Mouse (Mus musculus) adrenal gland, postnatal 10 days (tissue): ENCODE measurements around the gene Specc1. TPM values are rescaled to one million over a fixed set of nuclear protein-coding genes. Genes with fewer than 3 reads are reported as not detected.

ENCODE experiments used
- DNase-seq: peaks from one replicate; pipeline ENCODE4 v3.0.0; 2021; ENCODE audit warnings: mixed read lengths
- total RNA-seq, 2 experiments: library from RNA; stranded (reverse); gene quantifications; 2 replicates each; pipeline ENCODE4 v1.2.3; 2021

The Specc1 gene
- total RNA-seq, 2 experiments from 2014 or later = 9.7 to 12.4 TPM

DNA sequence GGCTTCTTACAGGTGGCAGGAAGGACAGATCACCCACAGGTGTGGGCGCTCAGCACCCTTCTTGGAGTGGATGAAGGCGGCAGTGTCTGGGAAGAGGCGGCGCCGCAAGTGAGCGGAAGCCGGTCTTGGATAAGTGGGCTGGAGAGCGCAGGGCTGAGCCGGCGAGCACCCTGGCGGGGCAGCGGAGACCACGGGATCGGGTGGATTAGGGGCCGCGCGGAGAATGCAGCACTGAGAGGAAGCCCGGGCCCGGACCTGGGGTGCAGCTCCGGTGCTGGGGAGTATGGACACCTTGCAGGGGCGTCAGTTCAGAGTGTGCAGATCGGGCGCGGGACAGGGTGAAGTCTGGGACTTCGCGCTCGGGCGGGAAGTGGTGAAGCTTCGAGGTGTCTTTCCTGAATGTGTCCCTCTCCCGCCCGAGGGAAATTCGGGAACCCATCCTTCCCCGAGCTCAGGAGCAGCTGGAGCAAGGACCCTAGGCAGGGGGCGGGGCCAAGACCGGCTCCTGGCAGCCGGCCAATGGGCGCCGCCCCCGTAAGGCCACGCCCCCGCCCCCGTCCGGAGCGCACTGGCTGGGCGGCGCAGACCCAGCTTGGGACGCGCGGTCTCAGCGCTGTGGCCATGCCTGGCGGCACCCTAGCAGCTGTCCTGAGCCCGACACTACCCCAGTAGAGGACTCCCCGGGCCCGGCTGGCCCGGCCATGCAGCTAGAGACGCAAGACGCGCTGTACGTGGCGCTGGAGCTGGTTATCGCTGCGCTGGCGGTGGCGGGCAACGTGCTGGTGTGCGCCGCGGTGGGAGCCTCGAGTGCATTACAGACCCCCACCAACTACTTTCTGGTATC is 292.1 kb downstream of the Specc1 start, which contains the start of gene Adora2b:
TSS of gene Adora2b (plus strand) at position 584 of the 844 bp plus-strand sequence.
- peak; percentile 76 for DNase-seq

GRCm38 (mm10) chr11:62249266-62250037 is 292.9 kb downstream of the Specc1 start:
- peak; percentile 38 for DNase-seq

GRCm38 (mm10) chr11:62251047-62251446 is 294.5 kb downstream of the Specc1 start:
- DNase-seq = no peak

GRCm38 (mm10) chr11:62253380-62253779 is 296.8 kb downstream of the Specc1 start:
- DNase-seq = no peak

DNA sequence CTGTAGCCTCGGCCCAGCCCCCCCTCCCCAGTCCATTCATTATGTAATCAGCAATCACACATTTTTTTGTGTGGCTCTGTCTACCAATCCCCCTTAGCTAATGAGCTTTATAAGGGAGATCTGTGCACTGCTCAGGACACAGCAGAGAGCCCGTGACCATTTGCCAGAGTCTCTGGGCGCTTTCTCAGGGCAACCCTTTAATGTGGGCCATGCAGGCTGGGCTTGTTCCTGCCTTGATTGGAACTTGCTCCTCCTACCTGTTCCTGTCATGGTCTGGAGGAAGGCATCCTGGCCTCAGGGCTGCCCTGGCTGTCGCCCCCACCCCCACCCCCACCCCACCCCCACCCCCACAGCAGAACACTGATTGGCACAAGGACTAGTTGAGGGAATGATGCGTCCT is 302.7 kb downstream of the Specc1 start:
- no peak for DNase-seq

GRCm38 (mm10) chr11:62263599-62263998 is 307.0 kb downstream of the Specc1 start:
- DNase-seq = no peak

- no peak for DNase-seq
Observed at GRCm38 (mm10) chr11:62264018-62264417, 307.5 kb downstream of the Specc1 start.

GRCm38 (mm10) chr11:62265642-62266041 is 309.1 kb downstream of the Specc1 start:
- no peak for DNase-seq

- no peak for DNase-seq
Observed at GRCm38 (mm10) chr11:62266466-62267214, 310.1 kb downstream of the Specc1 start.

- no peak for DNase-seq
Observed at GRCm38 (mm10) chr11:62268381-62268780, 311.8 kb downstream of the Specc1 start.

GRCm38 (mm10) chr11:62269097-62269496 is 312.5 kb downstream of the Specc1 start:
- no peak for DNase-seq

DNA sequence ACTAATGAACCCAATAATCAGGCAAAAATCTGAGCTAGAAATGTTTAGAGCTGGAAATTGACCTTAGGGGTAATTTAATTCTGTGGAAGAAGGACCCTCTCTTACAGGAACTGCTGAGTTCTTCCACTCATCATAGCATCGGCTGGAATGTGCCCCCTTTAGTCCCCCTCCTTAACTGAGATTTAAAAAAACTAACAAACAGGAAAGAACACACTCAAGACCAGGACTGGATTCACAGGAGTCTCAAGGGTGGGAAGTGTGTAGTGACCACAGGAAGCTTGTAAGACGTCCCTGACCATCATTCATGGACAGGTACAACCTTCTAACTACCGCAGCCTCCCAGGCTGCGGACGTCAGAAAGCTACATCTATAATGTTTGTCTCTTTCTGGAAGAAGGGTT is 314.3 kb downstream of the Specc1 start:
- DNase-seq = no peak

Other genes with a start within 250 kb of the Specc1 start
- gene Slc5a10, start 235.9 kb upstream of the Specc1 start, total RNA-seq = under 1 TPM in 1 of 2 experiments, not detected in 1; 0.15 TPM
- gene Prpsap2, start 194.7 kb upstream of the Specc1 start, total RNA-seq = 10 to 100 TPM; 23.8 to 29.0 TPM
- gene Ulk2, start 101.7 kb upstream of the Specc1 start, total RNA-seq = 10 to 100 TPM; 35.7 to 36.9 TPM
- 10 to 100 TPM; 22.2 to 26.8 TPM for gene Akap10, start 26.5 kb upstream of the Specc1 start, total RNA-seq